Mouse (Mus musculus): ENCODE results near the gene Pim3. TPM values are rescaled to one million over a fixed set of nuclear protein-coding genes. Genes with fewer than 3 reads are reported as not detected.
A peak's percentile ranks its signal among the peaks of the same experiment; 100 is the strongest.

The Pim3 gene
- polyA plus RNA-seq, 1 experiment from 2014 or later = 45.3 TPM

- H3K27me3 ChIP-seq = no peaks in the 10 kb centered on the region
- peaks cover 4% of the 10 kb centered on the region; the same call in 1 of the 2 replicates for H3K4me1 ChIP-seq
- no peak overlapping the region for H3K4me3 ChIP-seq
- no peak overlapping the region for H3K4me2 ChIP-seq (replicated peaks)
- no peaks in the 10 kb centered on the region for H3K9me3 ChIP-seq (replicated peaks)
- no peak overlapping the region for H3K27ac ChIP-seq
- peak; percentile 36 for ATAC-seq (ENCODE audit: low FRiP score)
- peaks cover 38% of the 10 kb centered on the region for H3K36me3 ChIP-seq
- 25% methylated on average over 9 of the region's 9 CpGs for WGBS
- H3K9ac ChIP-seq = no peak overlapping the region
Observed at GRCm38 (mm10) chr15:88827991-88828799, 33.8 kb upstream of the Pim3 start.

- H3K4me3 ChIP-seq = no peak overlapping the region
- H3K4me2 ChIP-seq (replicated peaks) = no peak overlapping the region
- peaks cover 4% of the 10 kb centered on the region; the same call in 1 of the 2 replicates for H3K4me1 ChIP-seq
- H3K36me3 ChIP-seq = peaks cover 30% of the 10 kb centered on the region
- WGBS = 60% methylated on average over 17 of the region's 17 CpGs
- no peak overlapping the region for H3K9ac ChIP-seq
- no peaks in the 10 kb centered on the region for H3K27me3 ChIP-seq
- ATAC-seq (ENCODE audit: low FRiP score) = peak; percentile 91
- H3K27ac ChIP-seq = no peak overlapping the region
- H3K9me3 ChIP-seq (replicated peaks) = no peaks in the 10 kb centered on the region
Observed at GRCm38 (mm10) chr15:88828800-88829705, 32.9 kb upstream of the Pim3 start.

GRCm38 (mm10) chr15:88829791-88830440 is 32.1 kb upstream of the Pim3 start:
- no peak for ATAC-seq (ENCODE audit: low FRiP score)
- peaks cover 21% of the 10 kb centered on the region for H3K36me3 ChIP-seq
- 77% methylated on average over 6 of the region's 6 CpGs for WGBS

GRCm38 (mm10) chr15:88830696-88831095 is 31.3 kb upstream of the Pim3 start:
- Histone ChIP-seq H3K36me3 (peaks cover 13% of the 10 kb centered on the region), H3K9ac (no peak overlapping the region), H3K27ac (no peak overlapping the region), H3K4me2 (replicated peaks) (no peak overlapping the region), H3K9me3 (replicated peaks) (no peaks in the 10 kb centered on the region), H3K4me1 (peaks cover 4% of the 10 kb centered on the region; the same call in 1 of the 2 replicates), H3K4me3 (no peak overlapping the region), H3K27me3 (no peaks in the 10 kb centered on the region)
- 77% methylated on average over 5 of the region's 5 CpGs for WGBS
- no peak for ATAC-seq (ENCODE audit: low FRiP score)

More at GRCm38 (mm10) chr15:88829791-88830440, 32.1 kb upstream of the Pim3 start:
- Histone ChIP-seq H3K27ac (no peak overlapping the region), H3K4me1 (peaks cover 4% of the 10 kb centered on the region; the same call in 1 of the 2 replicates), H3K4me3 (no peak overlapping the region), H3K9ac (no peak overlapping the region), H3K4me2 (replicated peaks) (no peak overlapping the region), H3K9me3 (replicated peaks) (no peaks in the 10 kb centered on the region), H3K27me3 (no peaks in the 10 kb centered on the region)

- ATAC-seq (ENCODE audit: low FRiP score) = no peak
- H3K9ac ChIP-seq = no peak overlapping the region
Observed at GRCm38 (mm10) chr15:88831482-88831881, 30.5 kb upstream of the Pim3 start.

GRCm38 (mm10) chr15:88832536-88832935 is 29.4 kb upstream of the Pim3 start:
- H3K27me3 ChIP-seq = no peaks in the 10 kb centered on the region
- ATAC-seq (ENCODE audit: low FRiP score) = no peak
- H3K9me3 ChIP-seq (replicated peaks) = no peaks in the 10 kb centered on the region
- H3K9ac ChIP-seq = no peak overlapping the region
- H3K4me1 ChIP-seq = peaks cover 14% of the 10 kb centered on the region
- no peak overlapping the region for H3K4me2 ChIP-seq (replicated peaks)
- no peak overlapping the region for H3K4me3 ChIP-seq
- no peak overlapping the region for H3K27ac ChIP-seq
- no peaks in the 10 kb centered on the region for H3K36me3 ChIP-seq
- WGBS = 81% methylated on average over 9 of the region's 9 CpGs

More at GRCm38 (mm10) chr15:88831482-88831881, 30.5 kb upstream of the Pim3 start:
- H3K4me3 ChIP-seq = no peak overlapping the region
- no peaks in the 10 kb centered on the region for H3K27me3 ChIP-seq
- H3K27ac ChIP-seq = no peak overlapping the region
- 61% methylated on average over 5 of the region's 5 CpGs for WGBS
- peaks cover 4% of the 10 kb centered on the region; the same call in 1 of the 2 replicates for H3K4me1 ChIP-seq
- H3K4me2 ChIP-seq (replicated peaks) = no peak overlapping the region
- H3K9me3 ChIP-seq (replicated peaks) = no peaks in the 10 kb centered on the region
- peaks cover 6% of the 10 kb centered on the region for H3K36me3 ChIP-seq

- H3K27ac ChIP-seq = no peak overlapping the region
- no peaks in the 10 kb centered on the region for H3K36me3 ChIP-seq
- no peak overlapping the region for H3K4me2 ChIP-seq (replicated peaks)
- no peak for ATAC-seq (ENCODE audit: low FRiP score)
- peaks cover 31% of the 10 kb centered on the region for H3K4me1 ChIP-seq
- no peaks in the 10 kb centered on the region for H3K9me3 ChIP-seq (replicated peaks)
- WGBS = 77% methylated on average over 6 of the region's 6 CpGs
- H3K27me3 ChIP-seq = no peaks in the 10 kb centered on the region; the same call in 1 of the 2 replicates
- no peak overlapping the region for H3K9ac ChIP-seq
- H3K4me3 ChIP-seq = no peak overlapping the region
Observed at GRCm38 (mm10) chr15:88836031-88836430, 26.0 kb upstream of the Pim3 start.

GRCm38 (mm10) chr15:88836571-88836970 is 25.4 kb upstream of the Pim3 start:
- 70% methylated on average over 5 of the region's 5 CpGs for WGBS
- H3K27me3 ChIP-seq = no peaks in the 10 kb centered on the region; the same call in 1 of the 2 replicates
- no peak overlapping the region for H3K4me3 ChIP-seq
- H3K27ac ChIP-seq = no peak overlapping the region
- no peaks in the 10 kb centered on the region for H3K36me3 ChIP-seq
- ATAC-seq (ENCODE audit: low FRiP score) = no peak
- no peaks in the 10 kb centered on the region for H3K9me3 ChIP-seq (replicated peaks)
- H3K4me1 ChIP-seq = peaks cover 31% of the 10 kb centered on the region
- peak overlapping the region; percentile 78; the same call in 1 of the 2 replicates for H3K4me2 ChIP-seq (replicated peaks)
- no peak overlapping the region for H3K9ac ChIP-seq

- peak overlapping the region; percentile 35 for H3K4me3 ChIP-seq
- no peaks in the 10 kb centered on the region; the same call in 1 of the 2 replicates for H3K27me3 ChIP-seq
- H3K36me3 ChIP-seq = no peaks in the 10 kb centered on the region
- H3K9me3 ChIP-seq (replicated peaks) = no peaks in the 10 kb centered on the region
- no peak overlapping the region for H3K27ac ChIP-seq
- 2% methylated on average over 39 of the region's 39 CpGs for WGBS
- peak overlapping the region; percentile 37 for H3K9ac ChIP-seq
- ATAC-seq (ENCODE audit: low FRiP score) = peak; percentile 57
- H3K4me2 ChIP-seq (replicated peaks) = peak overlapping the region; percentile 78
- peaks cover 31% of the 10 kb centered on the region for H3K4me1 ChIP-seq
Observed at GRCm38 (mm10) chr15:88837199-88837932, 24.6 kb upstream of the Pim3 start.

GRCm38 (mm10) chr15:88837977-88838376 is 24.0 kb upstream of the Pim3 start:
- Histone ChIP-seq H3K27me3 (no peaks in the 10 kb centered on the region; the same call in 1 of the 2 replicates), H3K4me3 (peak overlapping the region; percentile 35), H3K9ac (peak overlapping the region; percentile 37), H3K4me1 (peaks cover 31% of the 10 kb centered on the region), H3K9me3 (replicated peaks) (no peaks in the 10 kb centered on the region), H3K27ac (no peak overlapping the region), H3K36me3 (no peaks in the 10 kb centered on the region), H3K4me2 (replicated peaks) (peak overlapping the region; percentile 78)
- no peak for ATAC-seq (ENCODE audit: low FRiP score)
- WGBS = 2% methylated on average over 11 of the region's 11 CpGs

GRCm38 (mm10) chr15:88839271-88839670 is 22.7 kb upstream of the Pim3 start:
- H3K27ac ChIP-seq = peak overlapping the region; percentile 44; the same call in 1 of the 2 replicates
- no peak overlapping the region for H3K4me3 ChIP-seq
- peak; percentile 61 for ATAC-seq (ENCODE audit: low FRiP score)
- 0 out of 2 replicates have a peak overlapping the region, but pooled peaks have one; percentile 19 for H3K4me2 ChIP-seq (replicated peaks)
- H3K27me3 ChIP-seq = no peaks in the 10 kb centered on the region; the same call in 1 of the 2 replicates
- no peaks in the 10 kb centered on the region for H3K36me3 ChIP-seq
- no peaks in the 10 kb centered on the region for H3K9me3 ChIP-seq (replicated peaks)
- WGBS = 21% methylated on average over 9 of the region's 9 CpGs
- peaks cover 31% of the 10 kb centered on the region for H3K4me1 ChIP-seq
- H3K9ac ChIP-seq = no peak overlapping the region
